Mouse (Mus musculus) heart, postnatal 0 days (tissue): Measurements from ENCODE around the gene Olfr1221.

Source experiments
- CTCF ChIP-seq: IDR thresholded peaks from 2 replicates; pipeline ENCODE4 v1.5.1; 2016; ENCODE audit warnings: antibody characterized with exemption, control low read depth, low read depth
- EP300 ChIP-seq: IDR thresholded peaks from 2 replicates; pipeline ENCODE4 v1.6.1; 2016; ENCODE audit warnings: antibody characterized with exemption, low read depth

DNA sequence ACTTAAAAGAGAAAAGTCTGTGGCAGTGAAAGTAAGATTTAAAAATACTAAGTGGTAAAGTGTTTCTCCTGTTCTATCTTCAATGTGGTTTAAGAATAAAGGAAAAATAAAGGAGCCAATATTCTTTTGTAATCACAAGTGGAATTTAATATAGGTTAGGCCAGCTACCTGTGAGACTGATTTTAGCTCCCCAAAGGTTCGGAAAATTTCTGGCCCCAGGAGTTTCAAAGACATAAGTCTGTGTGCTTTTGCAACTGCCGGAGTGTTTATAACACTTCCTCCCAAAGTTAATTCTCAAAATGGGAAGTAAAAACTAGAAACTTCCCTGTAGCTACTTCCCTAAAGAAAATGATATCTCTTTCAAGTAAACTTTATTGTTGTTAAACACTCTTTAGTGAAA is at the start of gene Olfr1221:
- TF ChIP-seq CTCF = no peak
- TF ChIP-seq EP300 = no peak
